Mouse (Mus musculus) cerebellum, adult (tissue): ENCODE measurements around the gene Gjd3.
A peak's percentile ranks its signal among the peaks of the same experiment; 100 is the strongest.

Experiments used
- ATAC-seq: cut with Nextera tagmentation; 2 replicates; pipeline ENCODE4 v1.9.2; 2017; ENCODE audit warnings: mild to moderate bottlenecking, moderate library complexity, mixed read lengths; ENCODE audit not compliant: insufficient number of reproducible peaks, low FRiP score, low TSS enrichment

The Gjd3 gene

GRCm38 (mm10) chr11:98950484-98950883 is 32.3 kb downstream of the Gjd3 start:
- ATAC-seq = no peak

GRCm38 (mm10) chr11:98949958-98950460 is 32.8 kb downstream of the Gjd3 start:
- no peak for ATAC-seq

- no peak for ATAC-seq
Measured at GRCm38 (mm10) chr11:98949242-98949957, 33.4 kb downstream of the Gjd3 start.

- ATAC-seq = no peak
Measured at GRCm38 (mm10) chr11:98947969-98948569, 34.7 kb downstream of the Gjd3 start.

GRCm38 (mm10) chr11:98945605-98945977 is 37.2 kb downstream of the Gjd3 start:
- ATAC-seq = no peak

- ATAC-seq = no peak
Measured at GRCm38 (mm10) chr11:98944897-98945604, 37.8 kb downstream of the Gjd3 start.

- no peak for ATAC-seq
Measured at GRCm38 (mm10) chr11:98943741-98944461, 38.9 kb downstream of the Gjd3 start.

GRCm38 (mm10) chr11:98942923-98943641 is 39.7 kb downstream of the Gjd3 start:
- no peak for ATAC-seq

- ATAC-seq = no peak
Measured at GRCm38 (mm10) chr11:98942555-98942922, 40.3 kb downstream of the Gjd3 start.

GRCm38 (mm10) chr11:98941826-98942550 is 40.8 kb downstream of the Gjd3 start:
- no peak for ATAC-seq

GRCm38 (mm10) chr11:98941341-98941825 is 41.4 kb downstream of the Gjd3 start:
- ATAC-seq = peak; percentile 45; the same call in 1 of the 2 replicates

GRCm38 (mm10) chr11:98940776-98941175 is 42.0 kb downstream of the Gjd3 start:
- no peak for ATAC-seq

GRCm38 (mm10) chr11:98939953-98940641 is 42.7 kb downstream of the Gjd3 start:
- ATAC-seq = no peak

GRCm38 (mm10) chr11:98939084-98939952 is 43.5 kb downstream of the Gjd3 start:
- ATAC-seq = no peak

- no peak for ATAC-seq
Measured at GRCm38 (mm10) chr11:98938701-98939083, 44.1 kb downstream of the Gjd3 start.

GRCm38 (mm10) chr11:98937914-98938694 is 44.7 kb downstream of the Gjd3 start:
- ATAC-seq = no peak

GRCm38 (mm10) chr11:98937410-98937913 is 45.4 kb downstream of the Gjd3 start:
- no peak for ATAC-seq
